Mouse (Mus musculus): ENCODE measurements at regions not wholly inside any gene's neighbourhood (a gene's known extent, or its start where the extent isn't known, plus 50 kb on each side); places are given as distances from the start of the nearest gene placed in this dataset.

DNA sequence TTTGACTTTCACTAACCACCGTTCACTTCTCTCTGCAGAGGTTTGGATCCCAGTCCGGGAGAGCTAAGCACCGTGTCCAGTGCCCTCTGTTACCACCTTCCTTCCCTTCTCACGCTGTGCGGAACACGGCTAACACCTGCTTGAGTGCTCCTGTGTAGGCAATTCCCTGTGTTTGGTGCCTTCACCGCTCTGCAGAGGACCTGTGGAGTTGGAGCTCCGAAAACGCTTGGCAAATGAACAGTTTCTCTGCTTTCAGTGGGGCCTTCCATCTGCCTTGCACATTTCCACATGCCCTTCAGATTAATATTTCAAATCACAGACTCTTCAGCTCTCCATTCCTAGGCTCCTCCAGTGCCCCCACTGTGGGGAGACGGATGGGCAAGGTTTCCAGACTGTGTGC, 227.7 kb upstream of the Daam1 start:
- TF ChIP-seq CTCF (IDR thresholded peaks at IDR 0.05; ENCODE audit: borderline replicate concordance, extremely low read depth, insufficient read depth, insufficient read length): no peak
- TF ChIP-seq POLR2A (IDR thresholded peaks at IDR 0.05; ENCODE audit: borderline replicate concordance, extremely low read depth, insufficient read depth, insufficient read length, poor library complexity, severe bottlenecking): no peak

Data from brain, embryonic 14.5 days (tissue).